Mouse (Mus musculus): ENCODE measurements around the gene Lrrc39. TPM values are rescaled to one million over a fixed set of nuclear protein-coding genes. Genes with fewer than 3 reads are reported as not detected.

The Lrrc39 gene
- polyA plus RNA-seq, 1 experiment from 2014 or later: 0.39 TPM

- H3K4me1 ChIP-seq (replicated peaks): no peaks in the 10 kb centered on the region
- no peak overlapping the region for H3K4me3 ChIP-seq
- H3K36me3 ChIP-seq: no peaks in the 10 kb centered on the region
- 70% methylated on average over 2 of the region's 2 CpGs for WGBS
- no peaks in the 10 kb centered on the region for H3K27me3 ChIP-seq
- H3K27ac ChIP-seq (replicated peaks): no peak overlapping the region
- H3K9me3 ChIP-seq: no peaks in the 10 kb centered on the region
- H3K4me2 ChIP-seq: no peak overlapping the region
- no peak overlapping the region for H3K9ac ChIP-seq
- ATAC-seq (ENCODE audit: low read depth): no peak
Measured at GRCm38 (mm10) chr3:116570628-116571027, 7.9 kb downstream of the Lrrc39 start.

GRCm38 (mm10) chr3:116577286-116577685 lies 14.5 kb downstream of the Lrrc39 start:
- no peak overlapping the region for H3K4me3 ChIP-seq
- WGBS: 66% methylated on average over 3 of the region's 3 CpGs
- no peaks in the 10 kb centered on the region for H3K4me1 ChIP-seq (replicated peaks)
- no peaks in the 10 kb centered on the region for H3K27me3 ChIP-seq
- no peak for ATAC-seq (ENCODE audit: low read depth)
- no peak overlapping the region for H3K9ac ChIP-seq
- peaks cover 20% of the 10 kb centered on the region for H3K36me3 ChIP-seq
- H3K9me3 ChIP-seq: no peaks in the 10 kb centered on the region
- no peak overlapping the region for H3K4me2 ChIP-seq
- no peak overlapping the region for H3K27ac ChIP-seq (replicated peaks)

- no peak for ATAC-seq (ENCODE audit: low read depth)
- no peak overlapping the region for H3K9ac ChIP-seq
- peaks cover 63% of the 10 kb centered on the region for H3K36me3 ChIP-seq
- no peaks in the 10 kb centered on the region for H3K4me1 ChIP-seq (replicated peaks)
- no peak overlapping the region for H3K4me2 ChIP-seq
- H3K27me3 ChIP-seq: no peaks in the 10 kb centered on the region
- 98% methylated on average over 9 of the region's 9 CpGs for WGBS
- H3K4me3 ChIP-seq: no peak overlapping the region
- H3K27ac ChIP-seq (replicated peaks): no peak overlapping the region
- H3K9me3 ChIP-seq: no peaks in the 10 kb centered on the region
Measured at GRCm38 (mm10) chr3:116582201-116582600, 19.4 kb downstream of the Lrrc39 start.

- WGBS: 3% methylated on average over 22 of the region's 22 CpGs
- Histone ChIP-seq H3K36me3 (peaks cover 27% of the 10 kb centered on the region), H3K4me1 (replicated peaks) (peaks cover 18% of the 10 kb centered on the region), H3K9ac (peak overlapping the region; percentile 77), H3K27ac (replicated peaks) (peak overlapping the region; percentile 86), H3K4me2 (peak overlapping the region; percentile 55), H3K4me3 (peak overlapping the region; percentile 66), H3K9me3 (no peaks in the 10 kb centered on the region), H3K27me3 (no peaks in the 10 kb centered on the region)
- peak; percentile 87 for ATAC-seq (ENCODE audit: low read depth)
Measured at GRCm38 (mm10) chr3:116594076-116594727, 31.4 kb downstream of the Lrrc39 start.

GRCm38 (mm10) chr3:116594728-116595602 lies 32.2 kb downstream of the Lrrc39 start, which contains the start of gene Sass6:
Gene Sass6 (plus strand): TSS chr3:116594982.
- Histone ChIP-seq H3K9me3 (no peaks in the 10 kb centered on the region), H3K4me3 (peak within 1 kb of the TSS; percentile 66), H3K9ac (peak within 1 kb of the TSS; percentile 79), H3K27me3 (no peaks in the 10 kb centered on the region), H3K27ac (replicated peaks) (peak within 1 kb of the TSS; percentile 86), H3K4me2 (peak within 1 kb of the TSS; percentile 84), H3K36me3 (peaks cover 20% of the 10 kb centered on the region), H3K4me1 (replicated peaks) (peaks cover 18% of the 10 kb centered on the region)
- under 1% methylated on average over 65 of the region's 65 CpGs for WGBS
- ATAC-seq (ENCODE audit: low read depth): peak; percentile 99

- Histone ChIP-seq H3K36me3 (peaks cover 13% of the 10 kb centered on the region), H3K4me1 (replicated peaks) (peaks cover 18% of the 10 kb centered on the region), H3K9ac (peak overlapping the region; percentile 79), H3K4me2 (peak overlapping the region; percentile 84), H3K4me3 (peak overlapping the region; percentile 66), H3K9me3 (no peaks in the 10 kb centered on the region), H3K27ac (replicated peaks) (peak overlapping the region; percentile 64), H3K27me3 (no peaks in the 10 kb centered on the region)
- ATAC-seq (ENCODE audit: low read depth): no peak
- WGBS: 10% methylated on average over 10 of the region's 10 CpGs
Measured at GRCm38 (mm10) chr3:116595603-116595991, 32.8 kb downstream of the Lrrc39 start.

GRCm38 (mm10) chr3:116599705-116600104 lies 36.9 kb downstream of the Lrrc39 start:
- no peak overlapping the region for H3K4me2 ChIP-seq
- 90% methylated on average over 2 of the region's 2 CpGs for WGBS
- no peaks in the 10 kb centered on the region for H3K36me3 ChIP-seq
- ATAC-seq (ENCODE audit: low read depth): no peak
- no peaks in the 10 kb centered on the region for H3K9me3 ChIP-seq
- no peaks in the 10 kb centered on the region for H3K27me3 ChIP-seq
- no peak overlapping the region for H3K4me3 ChIP-seq
- no peak overlapping the region for H3K9ac ChIP-seq
- no peak overlapping the region for H3K27ac ChIP-seq (replicated peaks)
- H3K4me1 ChIP-seq (replicated peaks): peaks cover 9% of the 10 kb centered on the region

- H3K9me3 ChIP-seq: no peaks in the 10 kb centered on the region
- no peak overlapping the region for H3K9ac ChIP-seq
- H3K36me3 ChIP-seq: no peaks in the 10 kb centered on the region
- H3K4me1 ChIP-seq (replicated peaks): peaks cover 2% of the 10 kb centered on the region
- no peak overlapping the region for H3K4me3 ChIP-seq
- no peak for ATAC-seq (ENCODE audit: low read depth)
- H3K27me3 ChIP-seq: no peaks in the 10 kb centered on the region
- H3K27ac ChIP-seq (replicated peaks): no peak overlapping the region
- H3K4me2 ChIP-seq: no peak overlapping the region
- WGBS: 83% methylated on average over 5 of the region's 5 CpGs
Measured at GRCm38 (mm10) chr3:116601005-116601404, 38.2 kb downstream of the Lrrc39 start.

- ATAC-seq (ENCODE audit: low read depth): no peak
- no peak overlapping the region for H3K4me3 ChIP-seq
- no peaks in the 10 kb centered on the region for H3K27me3 ChIP-seq
- WGBS: 92% methylated on average over 5 of the region's 5 CpGs
- H3K4me1 ChIP-seq (replicated peaks): no peaks in the 10 kb centered on the region
- no peak overlapping the region for H3K9ac ChIP-seq
- no peaks in the 10 kb centered on the region for H3K36me3 ChIP-seq
- H3K4me2 ChIP-seq: no peak overlapping the region
- no peaks in the 10 kb centered on the region for H3K9me3 ChIP-seq
- H3K27ac ChIP-seq (replicated peaks): no peak overlapping the region
Measured at GRCm38 (mm10) chr3:116601781-116602180, 39.0 kb downstream of the Lrrc39 start.

- H3K36me3 ChIP-seq: peaks cover 21% of the 10 kb centered on the region
- ATAC-seq (ENCODE audit: low read depth): no peak
- no peaks in the 10 kb centered on the region for H3K4me1 ChIP-seq (replicated peaks)
- H3K27me3 ChIP-seq: no peaks in the 10 kb centered on the region
- H3K4me2 ChIP-seq: no peak overlapping the region
- H3K9ac ChIP-seq: no peak overlapping the region
- H3K4me3 ChIP-seq: no peak overlapping the region
- H3K27ac ChIP-seq (replicated peaks): no peak overlapping the region
- 79% methylated on average over 9 of the region's 9 CpGs for WGBS
- no peaks in the 10 kb centered on the region for H3K9me3 ChIP-seq
Measured at GRCm38 (mm10) chr3:116604570-116604969, 41.8 kb downstream of the Lrrc39 start.

- Histone ChIP-seq H3K9me3 (no peaks in the 10 kb centered on the region), H3K4me2 (no peak within 1 kb of the TSS), H3K4me1 (replicated peaks) (no peaks in the 10 kb centered on the region), H3K4me3 (no peak within 1 kb of the TSS), H3K27ac (replicated peaks) (no peak within 1 kb of the TSS), H3K9ac (no peak within 1 kb of the TSS), H3K27me3 (no peaks in the 10 kb centered on the region), H3K36me3 (peaks cover 58% of the 10 kb centered on the region)
- no peak for ATAC-seq (ENCODE audit: low read depth)
- 85% methylated on average over 10 of the region's 10 CpGs for WGBS
Measured at GRCm38 (mm10) chr3:116614295-116614892, 51.6 kb downstream of the Lrrc39 start, which contains the start of gene Trmt13. Gene Trmt13 (minus strand): TSS chr3:116614587.

Measured in neural tube, embryonic 13.5 days (tissue).